Mouse (Mus musculus) lung, adult 18-20 months (tissue): ENCODE measurements around the gene Ankrd11.

Experiments used
- DNase-seq, 2 experiments: peaks; one replicate each; pipeline ENCODE4 v3.0.0; 2022; ENCODE audit warnings: mixed read lengths in 2 of 2

Gene Ankrd11

DNA sequence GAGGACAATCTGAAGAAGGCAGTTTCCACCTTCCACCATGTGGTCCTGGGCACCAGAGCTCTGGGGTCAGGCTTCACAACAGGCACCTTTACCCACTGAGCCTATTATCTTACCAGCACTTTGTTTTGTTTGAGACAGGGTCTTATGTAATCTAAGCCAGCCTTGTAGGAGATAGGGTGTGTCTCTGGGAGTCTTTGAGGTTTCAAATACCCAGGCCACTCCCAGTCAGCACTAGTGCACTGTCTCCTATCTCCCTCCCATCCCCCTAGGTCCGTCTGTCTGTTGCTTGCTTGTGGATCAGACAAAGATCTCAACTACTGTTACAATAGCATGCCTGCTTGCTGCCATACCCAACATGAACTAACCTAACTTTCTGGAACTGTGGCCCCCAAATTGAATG is 81.1 kb downstream of the Ankrd11 start:
- DNase-seq: peak in 1 of 2 experiments; percentile 44

DNA sequence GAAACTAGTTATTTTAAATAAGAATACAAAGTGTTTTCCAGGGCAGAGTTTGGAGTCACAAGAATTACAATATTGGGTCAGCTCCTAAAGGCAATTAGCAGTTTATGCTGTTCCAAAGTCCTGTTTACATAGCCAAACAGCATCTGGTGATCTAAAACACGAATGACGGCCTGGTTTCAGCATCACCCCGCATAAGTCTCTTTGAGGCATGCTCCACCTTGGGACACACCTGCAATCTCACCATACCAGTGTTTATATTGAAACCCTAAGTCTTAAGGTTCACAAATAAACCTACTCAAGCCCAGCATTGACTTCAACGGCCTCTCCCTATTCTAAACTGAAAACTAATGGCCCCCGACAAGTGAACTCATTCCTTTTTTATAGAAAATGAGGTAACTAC is 81.8 kb downstream of the Ankrd11 start:
- no peak for DNase-seq

- DNase-seq: no peak
These were observed 86.1 kb downstream of the Ankrd11 start for GRCm38 (mm10) chr8:122955997-122956396.

DNA sequence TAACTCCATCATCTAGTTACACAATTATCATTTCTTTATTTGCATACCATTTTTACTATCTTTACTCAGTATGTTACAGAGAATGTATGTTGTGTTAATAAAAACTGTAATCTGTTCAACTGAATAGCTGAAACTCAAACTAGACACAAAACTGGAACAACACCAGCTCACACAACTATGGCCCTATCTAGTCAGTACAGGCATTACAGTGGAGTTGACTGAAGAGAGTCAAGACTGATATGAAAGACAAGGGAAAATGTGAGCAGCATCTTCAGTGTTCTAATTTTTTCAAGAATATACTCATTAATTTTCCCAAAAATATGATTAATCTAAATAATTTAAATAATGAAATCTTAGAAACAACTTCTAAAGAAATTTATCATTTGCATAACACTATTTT is 86.9 kb downstream of the Ankrd11 start:
- DNase-seq: no peak

- DNase-seq: no peak
These were observed 87.8 kb downstream of the Ankrd11 start for GRCm38 (mm10) chr8:122954090-122954799.

GRCm38 (mm10) chr8:122953028-122953427 is 89.0 kb downstream of the Ankrd11 start:
- DNase-seq: no peak

- no peak for DNase-seq
These were observed 90.6 kb downstream of the Ankrd11 start for GRCm38 (mm10) chr8:122951456-122951855.

DNA sequence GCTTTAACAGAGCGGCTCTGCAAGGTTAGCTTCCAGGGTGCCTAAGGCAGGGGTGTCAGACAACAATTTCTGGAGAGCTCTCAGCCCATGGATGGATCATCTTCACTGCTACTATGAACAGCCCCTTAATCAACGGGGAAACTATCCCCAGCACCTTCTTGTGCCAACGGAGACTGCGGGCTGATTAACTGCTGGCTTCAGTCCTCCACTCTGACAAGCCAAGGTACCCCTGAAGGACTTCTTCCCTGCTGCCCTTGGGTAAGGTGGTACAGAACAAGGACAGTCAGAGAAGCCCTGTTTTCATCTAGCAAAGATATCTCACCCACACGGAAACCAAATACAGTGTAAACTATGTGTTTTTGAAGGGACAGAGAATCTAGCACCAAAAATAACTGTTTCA is 92.4 kb downstream of the Ankrd11 start:
- DNase-seq: no peak

DNA sequence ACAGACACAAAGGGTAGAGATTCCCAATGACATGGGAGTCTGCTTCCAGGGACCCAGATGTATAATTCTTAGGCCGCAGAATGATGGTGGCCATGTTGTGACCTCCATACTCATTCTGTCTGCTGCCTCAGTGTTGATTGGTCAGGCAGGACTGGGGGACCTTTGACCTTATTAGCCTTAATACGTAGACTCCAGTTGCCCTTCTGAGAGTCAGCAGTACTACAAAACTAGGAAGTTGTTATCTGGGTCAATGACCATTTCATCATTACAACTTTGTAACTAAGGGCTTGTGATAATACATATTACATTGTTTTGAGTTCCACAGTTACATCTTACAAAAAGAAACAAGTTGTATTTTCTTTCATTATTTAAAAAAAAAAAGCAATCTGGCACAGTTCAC is 96.3 kb downstream of the Ankrd11 start:
- no peak for DNase-seq

GRCm38 (mm10) chr8:122942803-122943713 is 99.0 kb downstream of the Ankrd11 start:
- DNase-seq: no peak

DNA sequence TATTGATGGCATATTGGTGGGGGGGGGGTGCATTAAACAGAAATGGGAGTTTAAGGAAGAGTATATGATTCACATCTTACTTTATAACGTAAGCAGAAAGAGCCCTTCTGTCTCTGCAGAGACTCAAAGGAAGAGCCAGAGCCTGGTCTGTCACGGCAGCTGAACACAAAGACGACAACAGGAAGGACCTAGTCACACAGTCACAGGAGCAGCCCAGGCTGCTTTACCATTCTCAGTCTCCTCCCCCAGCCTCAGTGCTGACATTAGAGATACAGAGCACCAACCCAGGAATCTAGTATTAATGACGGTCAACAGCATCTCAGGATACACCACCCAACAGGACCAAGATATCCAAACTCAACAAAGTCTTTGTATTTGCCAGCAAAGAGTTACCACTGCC is 103.5 kb downstream of the Ankrd11 start:
- peak; percentile 25 to 38 for DNase-seq

GRCm38 (mm10) chr8:122938170-122938569 is 103.9 kb downstream of the Ankrd11 start:
- DNase-seq: no peak

- DNase-seq: no peak
These were observed 104.5 kb downstream of the Ankrd11 start for GRCm38 (mm10) chr8:122937545-122938053.

GRCm38 (mm10) chr8:122935912-122936311 is 106.2 kb downstream of the Ankrd11 start:
- no peak for DNase-seq

- no peak for DNase-seq
These were observed 107.0 kb downstream of the Ankrd11 start for GRCm38 (mm10) chr8:122935118-122935517.

DNA sequence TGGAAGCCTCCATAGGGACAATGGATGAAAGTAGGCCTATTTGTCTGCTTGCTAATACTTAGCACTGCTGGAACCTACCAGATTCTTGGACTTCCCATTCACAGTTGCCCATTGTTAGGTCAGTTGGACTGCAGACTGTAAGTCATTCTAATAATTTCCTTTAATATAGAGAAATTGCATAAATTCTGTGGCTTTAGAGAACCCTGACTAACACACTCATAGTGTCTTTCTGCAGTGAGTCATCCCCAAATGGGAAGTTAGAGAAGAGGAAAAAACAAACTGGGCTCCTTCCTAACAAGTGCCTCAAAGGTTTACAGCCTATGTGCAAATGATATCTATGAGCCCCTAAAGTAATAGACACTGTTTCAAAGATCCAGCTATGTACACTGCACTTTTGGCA is 108.1 kb downstream of the Ankrd11 start:
- no peak for DNase-seq

DNA sequence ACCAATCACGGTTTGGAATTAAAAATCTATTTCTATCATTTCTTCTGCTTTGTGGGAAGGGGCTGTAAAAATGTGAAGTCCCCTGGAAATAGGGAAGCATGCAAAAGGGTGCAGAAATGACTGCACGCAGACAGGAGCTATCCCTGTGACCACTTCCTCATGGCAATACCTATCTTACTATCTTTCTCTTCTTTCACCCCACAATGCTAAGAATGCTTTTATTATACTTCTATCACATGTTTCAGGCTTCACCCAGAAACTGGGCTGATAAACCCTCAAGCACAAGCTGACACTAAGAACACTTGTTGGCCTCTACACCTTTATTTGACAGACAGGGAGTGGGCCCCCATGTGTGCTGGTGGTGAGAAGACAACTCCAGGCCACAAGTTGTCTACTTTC is 109.5 kb downstream of the Ankrd11 start:
- no peak for DNase-seq

DNA sequence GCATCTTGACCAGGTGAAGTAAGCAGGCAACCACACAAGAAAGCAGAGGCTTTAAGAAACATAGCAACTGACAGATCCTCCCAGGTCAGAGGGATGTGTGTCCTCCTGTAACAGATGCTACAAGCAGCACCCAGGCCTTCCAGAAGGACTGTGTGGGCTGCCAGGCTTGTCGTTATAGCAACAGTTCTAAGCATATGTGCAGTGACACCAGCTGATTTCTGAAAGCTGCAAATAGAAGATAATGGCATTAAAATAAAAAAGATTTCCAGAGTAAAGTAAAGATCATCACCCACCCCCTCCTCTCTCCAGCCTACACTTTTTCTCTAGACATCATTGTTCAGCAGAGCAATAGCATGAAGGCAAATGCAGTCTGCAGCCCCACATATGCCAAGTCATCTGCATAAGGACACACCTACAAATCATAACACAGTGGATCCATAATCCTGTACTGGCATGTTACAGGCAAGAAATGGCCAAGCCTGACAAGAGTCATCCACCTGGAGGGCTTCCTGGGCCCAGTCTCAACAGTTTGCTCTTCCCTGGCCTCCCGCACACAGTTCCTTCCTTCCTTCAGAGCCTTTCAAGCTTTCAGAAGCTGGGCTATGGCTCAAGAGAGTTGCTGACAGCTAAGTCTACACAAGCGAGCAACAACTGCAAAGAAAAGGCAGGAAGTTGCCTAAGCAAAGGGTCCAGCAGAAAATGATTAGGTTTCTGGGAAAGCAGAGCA is 110.1 kb downstream of the Ankrd11 start:
- DNase-seq: no peak

- DNase-seq: no peak
These were observed 113.3 kb downstream of the Ankrd11 start for GRCm38 (mm10) chr8:122928631-122929224.

DNA sequence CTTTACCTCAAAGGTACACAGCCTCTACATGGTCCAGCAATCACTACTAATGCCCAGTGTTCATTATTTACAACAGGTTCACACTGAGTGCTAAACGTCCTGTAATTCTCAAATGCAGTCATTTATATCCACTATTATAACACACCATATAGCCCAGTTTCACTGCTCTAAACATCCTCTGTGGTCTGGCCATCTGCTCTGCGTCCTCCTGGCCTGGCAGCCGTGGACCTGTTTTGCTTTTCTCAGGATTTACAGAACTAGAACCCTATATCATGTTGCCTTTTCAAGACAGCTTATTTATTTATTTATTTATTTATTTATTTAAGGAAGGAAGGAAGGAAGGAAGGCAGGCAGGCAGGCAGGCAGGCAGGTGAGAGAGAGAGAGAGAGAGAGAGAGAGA is 114.2 kb downstream of the Ankrd11 start:
- no peak for DNase-seq

DNA sequence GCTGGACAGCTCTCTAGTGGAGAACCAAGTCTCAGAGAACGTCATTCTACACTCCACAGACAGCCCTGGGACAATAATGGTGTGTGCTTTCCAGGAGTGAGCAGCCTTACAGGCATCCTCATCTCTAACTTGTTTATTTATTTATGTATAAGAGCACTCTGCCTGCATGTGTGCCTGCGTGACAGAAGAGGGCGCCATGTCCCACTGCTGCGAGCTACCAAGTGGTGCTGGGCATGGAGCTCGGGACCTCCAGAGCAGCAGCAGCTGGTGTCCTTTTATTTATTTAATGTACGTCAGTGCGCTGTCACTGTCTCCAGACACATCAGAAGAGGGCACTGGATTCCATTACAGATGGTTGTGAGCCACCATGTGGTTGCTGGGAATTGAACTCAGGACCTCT is 115.3 kb downstream of the Ankrd11 start:
- DNase-seq: no peak

GRCm38 (mm10) chr8:122925939-122926722 is 115.9 kb downstream of the Ankrd11 start:
- no peak for DNase-seq
